Mouse (Mus musculus) forebrain, postnatal 0 days (tissue): ENCODE measurements around the gene Ccdc42. TPM values are rescaled to one million over a fixed set of nuclear protein-coding genes. Genes with fewer than 3 reads are reported as not detected.

ENCODE experiments used
- ATAC-seq: fragments of 200-750 bp; cut with Nextera tagmentation; 2 replicates; pipeline ENCODE4 v1.8.0; 2017; ENCODE audit warnings: mild to moderate bottlenecking, moderate library complexity
- DNase-seq: peaks from one replicate; pipeline ENCODE4 v3.0.0-alpha.2; 2015
- H3K27ac ChIP-seq: fragments of 300-500 bp; sonication (generic); 2 replicates; pipeline ENCODE4 v1.5.1; 2014; ENCODE audit warnings: low read depth, mild to moderate bottlenecking, antibody characterized with exemption, low read length, moderate library complexity, mixed read lengths
- H3K27me3 ChIP-seq: fragments of 300-500 bp; sonication (generic); 2 replicates; pipeline ENCODE4 v1.6.1; 2014; ENCODE audit warnings: mild to moderate bottlenecking, low read length, mixed read lengths; ENCODE audit not compliant: insufficient read depth
- H3K36me3 ChIP-seq: fragments of 300-500 bp; sonication (generic); 2 replicates; pipeline ENCODE4 v1.6.1; 2014; ENCODE audit warnings: mild to moderate bottlenecking, moderate library complexity; ENCODE audit not compliant: insufficient read depth
- H3K4me1 ChIP-seq: fragments of 300-500 bp; sonication (generic); 2 replicates; pipeline ENCODE4 v1.6.1; 2014; ENCODE audit warnings: antibody characterized with exemption; ENCODE audit not compliant: insufficient read depth
- H3K4me2 ChIP-seq: fragments of 300-500 bp; sonication (generic); 2 replicates; pipeline ENCODE4 v1.6.1; 2014; ENCODE audit warnings: low read depth, mild to moderate bottlenecking, moderate library complexity
- H3K4me3 ChIP-seq: fragments of 300-500 bp; sonication (generic); 2 replicates; pipeline ENCODE4 v1.5.1; 2014; ENCODE audit warnings: low read depth, low read length, mixed read lengths
- H3K9ac ChIP-seq: fragments of 300-500 bp; sonication (generic); 2 replicates; pipeline ENCODE4 v1.6.1; 2014; ENCODE audit warnings: mild to moderate bottlenecking
- H3K9me3 ChIP-seq: fragments of 300-500 bp; sonication (generic); 2 replicates; pipeline ENCODE4 v1.6.1; 2016; ENCODE audit warnings: low read length
- CTCF ChIP-seq: sonication (generic); IDR thresholded peaks from 2 replicates; pipeline ENCODE4 v1.5.1; 2016; ENCODE audit warnings: antibody characterized with exemption, control low read depth, low read depth
- WGBS: fragments of 180-500 bp; shearing (Covaris S2); extraction: QIAGEN DNeasy Blood & Tissue Kit; methylation state at CpG from one replicate; pipeline ENCODE4 v1.1.7; 2014; 5-methylcytosine and 5-hydroxymethylcytosine counted together
- polyA plus RNA-seq: library from polyadenylated mRNA; unstranded; fragments of >200 nt; fragmentation: Nextera tagmentation; extraction: Ambion mirVana; gene quantifications from 2 replicates; pipeline ENCODE4 v1.2.1, GENCODE M21; 2015
- total RNA-seq: library from RNA; depleted of rRNA; stranded (reverse); fragments of >200 nt; gene quantifications from 2 replicates; pipeline ENCODE4 v1.2.3, GENCODE M21; 2014; rRNA removed

Ccdc42 gene
- total RNA-seq (0.46 and 1.3 TPM in 2 replicates), polyA plus RNA-seq (0.43 and 0.85 TPM in 2 replicates)

- Histone ChIP-seq H3K4me2 (no peak within 1 kb of the TSS), H3K27me3 (no peaks in the 10 kb centered on the region), H3K4me3 (no peak within 1 kb of the TSS), H3K27ac (no peak within 1 kb of the TSS), H3K36me3 (no peaks in the 10 kb centered on the region), H3K9ac (no peak within 1 kb of the TSS), H3K9me3 (no peaks in the 10 kb centered on the region), H3K4me1 (peaks cover 10% of the 10 kb centered on the region; the same call in 1 of the 2 replicates)
- whole genome bisulfite sequencing: 71% methylated on average over 5 of the region's 5 CpGs
- no peak for DNase-seq
- TF ChIP-seq CTCF: no peak
- no peak for ATAC-seq
Observed at GRCm38 (mm10) chr11:68586721-68587120, at the start of gene Ccdc42. TSS of gene Ccdc42 (plus strand) at chr11:68587021.

- H3K4me2 ChIP-seq: no peak overlapping the region
- no peak overlapping the region for H3K4me3 ChIP-seq
- DNase-seq: no peak
- WGBS: 65% methylated on average over 5 of the region's 5 CpGs
- no peak for ATAC-seq
- no peak overlapping the region for H3K9ac ChIP-seq
- H3K36me3 ChIP-seq: no peaks in the 10 kb centered on the region
- no peaks in the 10 kb centered on the region for H3K27me3 ChIP-seq
- H3K27ac ChIP-seq: no peak overlapping the region
- TF ChIP-seq CTCF: no peak
- H3K9me3 ChIP-seq: no peaks in the 10 kb centered on the region
- no peaks in the 10 kb centered on the region for H3K4me1 ChIP-seq
Observed at GRCm38 (mm10) chr11:68539621-68540020, 47.2 kb upstream of the Ccdc42 start.

GRCm38 (mm10) chr11:68544554-68544953 lies 42.3 kb upstream of the Ccdc42 start:
- peak; percentile 65 for TF ChIP-seq CTCF
- no peak for DNase-seq
- Histone ChIP-seq H3K27ac (no peak overlapping the region), H3K4me1 (no peaks in the 10 kb centered on the region), H3K36me3 (no peaks in the 10 kb centered on the region), H3K4me3 (no peak overlapping the region), H3K9me3 (no peaks in the 10 kb centered on the region), H3K9ac (no peak overlapping the region), H3K27me3 (no peaks in the 10 kb centered on the region), H3K4me2 (no peak overlapping the region)
- ATAC-seq: no peak
- 14% methylated on average over 8 of the region's 8 CpGs for WGBS

GRCm38 (mm10) chr11:68545172-68545571 lies 41.6 kb upstream of the Ccdc42 start:
- Histone ChIP-seq H3K36me3 (no peaks in the 10 kb centered on the region), H3K9me3 (no peaks in the 10 kb centered on the region), H3K4me2 (no peak overlapping the region), H3K4me3 (no peak overlapping the region), H3K27me3 (no peaks in the 10 kb centered on the region), H3K9ac (no peak overlapping the region), H3K27ac (no peak overlapping the region), H3K4me1 (no peaks in the 10 kb centered on the region)
- ATAC-seq (no peak), DNase-seq (no peak)
- TF ChIP-seq CTCF: no peak
- WGBS: 58% methylated on average over 7 of the region's 7 CpGs

- ATAC-seq (no peak), DNase-seq (no peak)
- H3K27me3 ChIP-seq: no peaks in the 10 kb centered on the region
- TF ChIP-seq CTCF: no peak
- no peak overlapping the region for H3K4me2 ChIP-seq
- no peaks in the 10 kb centered on the region for H3K4me1 ChIP-seq
- H3K36me3 ChIP-seq: no peaks in the 10 kb centered on the region
- H3K4me3 ChIP-seq: no peak overlapping the region
- no peaks in the 10 kb centered on the region for H3K9me3 ChIP-seq
- no peak overlapping the region for H3K9ac ChIP-seq
- 89% methylated on average over 8 of the region's 8 CpGs for WGBS
- H3K27ac ChIP-seq: no peak overlapping the region
Observed at GRCm38 (mm10) chr11:68545682-68546222, 41.1 kb upstream of the Ccdc42 start.

GRCm38 (mm10) chr11:68547484-68547883 lies 39.3 kb upstream of the Ccdc42 start:
- Histone ChIP-seq H3K27ac (no peak overlapping the region), H3K36me3 (no peaks in the 10 kb centered on the region), H3K9me3 (no peaks in the 10 kb centered on the region), H3K27me3 (no peaks in the 10 kb centered on the region), H3K4me1 (no peaks in the 10 kb centered on the region), H3K4me3 (no peak overlapping the region), H3K4me2 (no peak overlapping the region), H3K9ac (no peak overlapping the region)
- ATAC-seq (no peak), DNase-seq (no peak)
- TF ChIP-seq CTCF: no peak
- WGBS: 56% methylated on average over 2 of the region's 2 CpGs

- 57% methylated on average over 3 of the region's 3 CpGs for WGBS
- Histone ChIP-seq H3K9ac (no peak overlapping the region), H3K9me3 (no peaks in the 10 kb centered on the region), H3K36me3 (no peaks in the 10 kb centered on the region), H3K4me2 (no peak overlapping the region), H3K4me3 (no peak overlapping the region), H3K4me1 (no peaks in the 10 kb centered on the region), H3K27ac (no peak overlapping the region), H3K27me3 (no peaks in the 10 kb centered on the region)
- no peak for ATAC-seq
- no peak; the same call in 1 of the 2 replicates for TF ChIP-seq CTCF
- DNase-seq: no peak
Observed at GRCm38 (mm10) chr11:68549597-68549996, 37.2 kb upstream of the Ccdc42 start.
